Mouse (Mus musculus) fibroblast of lung, adult 2 months (primary cell): Measurements from ENCODE around the gene Itgb6.

ENCODE experiments used
- DNase-seq: peaks from one replicate; pipeline ENCODE4 v3.0.0-alpha.2; 2011; ENCODE audit warnings: low read depth

Gene Itgb6

DNA sequence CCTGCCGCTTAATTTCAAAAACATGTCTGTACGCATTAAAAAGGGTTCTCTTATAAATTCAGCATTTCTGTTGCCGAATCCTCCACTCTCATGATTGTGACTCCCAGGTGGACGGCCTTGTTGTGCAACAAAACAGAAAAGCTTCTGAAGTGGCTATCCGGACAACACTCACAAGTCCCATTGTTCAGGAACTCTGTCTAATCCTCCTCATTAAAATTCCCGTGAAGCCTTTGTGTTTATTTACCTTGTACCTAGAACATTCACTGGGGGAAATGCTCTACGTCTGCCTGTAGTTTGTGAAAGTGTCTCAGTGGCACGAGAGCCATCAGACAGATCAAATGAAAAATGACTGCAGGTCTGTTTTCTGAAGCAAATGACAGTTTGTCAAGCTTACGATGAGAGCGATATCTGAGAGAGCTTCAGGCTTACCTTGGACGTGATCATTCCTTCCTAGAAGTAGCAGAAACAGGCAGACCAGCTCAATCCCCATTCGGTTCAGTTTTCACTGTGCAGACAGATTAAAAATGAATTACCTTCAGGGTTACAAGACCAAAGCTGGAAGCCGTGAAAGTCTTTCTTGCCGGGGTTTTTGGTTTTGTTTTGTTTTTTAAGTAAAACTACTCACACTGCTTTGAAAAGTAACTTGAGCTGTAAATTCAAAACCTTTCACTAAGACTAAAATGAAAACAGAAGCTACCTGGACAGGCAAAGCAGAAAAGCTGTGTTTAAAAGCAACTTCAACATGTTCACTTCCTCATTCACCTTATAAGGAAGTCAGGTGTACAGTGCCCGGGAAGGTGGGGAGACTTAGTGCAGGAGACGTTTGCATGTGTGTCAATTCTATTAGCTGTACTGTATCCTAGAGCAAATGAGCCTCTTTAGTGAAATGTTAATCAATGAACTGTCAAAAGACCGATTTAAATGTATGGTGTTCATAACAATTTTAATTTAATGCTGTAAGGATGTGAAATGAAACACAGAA lies 49.2 kb downstream of the Itgb6 start:
- no peak for DNase-seq

GRCm38 (mm10) chr2:60671215-60671614 lies 51.2 kb downstream of the Itgb6 start:
- DNase-seq = no peak

DNA sequence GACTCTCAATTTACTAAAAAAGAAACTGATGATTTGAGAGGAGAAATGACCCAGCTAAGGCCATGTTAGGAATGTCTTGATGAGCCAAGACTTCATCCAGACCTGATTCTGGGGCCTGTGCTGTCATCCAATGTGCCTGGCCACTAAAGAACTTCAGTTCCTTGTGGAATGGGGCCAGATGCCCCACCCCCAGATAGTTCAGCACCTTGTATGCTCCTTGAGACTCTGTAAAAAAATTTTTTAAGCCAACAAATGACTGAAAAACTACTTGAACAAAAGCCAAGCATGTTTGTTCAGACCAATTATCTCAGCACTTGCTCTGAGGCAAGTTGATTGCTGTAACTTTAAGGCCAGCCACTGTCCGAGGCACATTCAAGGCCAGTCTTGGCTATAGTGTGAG lies 59.4 kb downstream of the Itgb6 start:
- no peak for DNase-seq

GRCm38 (mm10) chr2:60659993-60660392 lies 62.5 kb downstream of the Itgb6 start:
- DNase-seq = no peak

DNA sequence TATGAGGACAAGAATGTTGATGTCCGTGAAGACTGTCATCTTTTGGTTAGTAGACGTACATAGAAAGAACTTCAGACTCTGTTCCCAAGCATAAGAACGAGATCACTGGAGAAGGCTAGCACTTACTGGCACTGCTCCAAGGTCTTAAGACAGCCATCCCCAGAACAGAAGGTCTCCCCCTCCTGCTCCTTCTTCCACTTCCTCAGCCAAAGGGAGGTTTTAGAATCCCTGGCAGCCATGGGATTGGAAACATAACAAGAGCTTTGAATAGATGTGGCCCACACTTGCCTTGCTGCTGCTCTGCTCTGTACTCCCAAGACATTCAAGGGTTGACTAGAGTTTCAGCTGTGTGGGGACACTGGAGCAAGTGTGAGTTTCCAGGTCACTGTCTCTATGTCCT lies 63.5 kb downstream of the Itgb6 start:
- no peak for DNase-seq

DNA sequence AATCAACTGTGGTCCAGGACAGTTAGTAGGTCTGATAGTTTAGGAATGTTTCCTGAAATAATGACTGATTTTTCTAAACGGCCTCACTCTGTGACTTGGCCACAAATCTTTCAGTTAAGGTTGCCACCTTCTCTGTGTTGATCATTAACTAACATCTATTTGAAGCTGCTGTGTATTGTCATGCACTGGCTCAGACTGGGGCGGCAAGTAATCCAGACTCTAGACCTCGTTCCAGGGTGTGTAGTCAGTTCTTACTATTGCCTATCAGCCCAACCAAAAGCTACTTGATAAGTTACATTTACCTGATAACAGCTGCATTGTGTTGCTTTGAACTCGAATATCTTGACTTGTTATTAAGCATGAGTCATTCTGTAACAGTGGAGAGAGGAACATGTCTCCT lies 67.6 kb downstream of the Itgb6 start:
- DNase-seq = no peak

DNA sequence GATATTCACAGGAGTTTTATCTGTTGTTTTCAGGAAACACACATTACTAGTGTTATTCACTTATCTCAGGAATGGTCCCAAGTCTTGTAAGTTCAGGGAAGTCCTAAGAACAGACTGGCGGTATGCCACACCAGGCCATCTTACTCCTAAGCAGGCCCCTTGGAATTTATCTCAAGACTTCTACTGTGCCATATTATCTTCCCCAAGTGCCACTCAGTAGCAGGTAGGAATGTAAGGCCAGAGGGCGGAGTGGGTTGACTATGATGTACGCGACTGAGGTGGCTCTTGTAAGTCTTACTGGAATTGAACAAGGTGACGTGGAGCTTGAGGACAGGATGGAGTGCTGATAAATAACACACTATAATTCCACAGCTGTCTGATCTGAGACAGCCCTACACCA lies 72.3 kb downstream of the Itgb6 start:
- DNase-seq = no peak

- DNase-seq = no peak
These were observed 74.8 kb downstream of the Itgb6 start for GRCm38 (mm10) chr2:60647650-60648049.

DNA sequence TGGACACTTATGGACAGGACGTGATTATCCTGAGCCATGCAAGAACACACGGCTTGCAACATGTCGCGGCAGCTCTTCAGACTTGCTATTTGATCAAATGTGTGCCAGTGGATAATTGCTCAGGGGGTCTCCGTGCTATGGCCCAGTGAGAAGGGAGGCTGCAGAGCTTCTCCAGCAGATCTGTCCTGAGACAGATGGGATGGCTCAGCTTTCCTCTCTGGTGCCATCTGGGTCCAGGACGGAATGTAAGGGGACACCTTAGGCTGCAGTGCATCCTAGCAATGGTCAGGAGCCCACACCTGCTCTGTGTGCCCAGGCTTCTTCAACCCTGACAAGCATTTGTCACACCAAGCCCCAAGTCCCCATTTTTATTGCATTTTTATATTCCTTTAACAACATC lies 75.9 kb downstream of the Itgb6 start:
- DNase-seq = no peak

DNA sequence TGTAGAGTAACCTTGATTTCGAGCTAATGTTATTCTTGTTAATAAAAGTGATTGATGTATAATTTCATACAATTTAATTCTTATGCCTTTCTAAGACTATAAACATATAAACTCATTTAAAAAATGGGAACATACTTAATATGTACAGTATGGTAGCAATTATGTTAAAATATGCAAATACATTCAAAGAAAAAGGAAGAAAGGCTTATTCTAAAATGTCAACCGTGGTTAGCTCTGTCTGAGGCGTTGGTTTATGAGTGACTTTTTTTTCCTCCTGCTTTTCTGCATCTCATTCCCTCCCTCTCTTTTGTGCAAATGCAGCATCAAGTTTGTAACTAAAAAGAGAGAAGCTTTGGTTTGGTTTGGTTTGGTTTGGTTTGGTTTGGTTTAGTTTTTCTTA lies 79.0 kb downstream of the Itgb6 start:
- no peak for DNase-seq

DNA sequence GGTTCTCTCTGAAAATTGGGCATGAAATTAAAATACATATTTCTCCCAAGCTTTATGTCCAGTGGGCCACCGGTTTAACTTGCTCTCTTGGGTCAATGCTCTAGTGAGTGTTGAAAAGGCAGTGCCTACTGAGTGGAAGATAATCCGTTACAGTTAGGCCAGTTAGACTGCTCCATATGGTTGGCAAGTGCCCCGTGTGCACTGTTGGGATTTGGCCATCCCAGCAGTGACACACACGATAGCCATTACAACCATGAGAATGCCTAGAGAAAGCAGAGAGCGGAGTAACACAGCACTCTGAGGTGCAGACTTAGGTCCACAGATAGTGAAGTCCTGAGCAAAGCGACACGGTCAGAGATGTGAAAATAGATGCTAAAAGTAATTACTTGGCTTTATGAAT lies 79.8 kb downstream of the Itgb6 start:
- no peak for DNase-seq

GRCm38 (mm10) chr2:60640342-60640672 lies 82.1 kb downstream of the Itgb6 start:
- no peak for DNase-seq

- DNase-seq = no peak
These were observed 82.7 kb downstream of the Itgb6 start for GRCm38 (mm10) chr2:60639617-60640341.

- DNase-seq = no peak
These were observed 85.3 kb downstream of the Itgb6 start for GRCm38 (mm10) chr2:60636910-60637761.

DNA sequence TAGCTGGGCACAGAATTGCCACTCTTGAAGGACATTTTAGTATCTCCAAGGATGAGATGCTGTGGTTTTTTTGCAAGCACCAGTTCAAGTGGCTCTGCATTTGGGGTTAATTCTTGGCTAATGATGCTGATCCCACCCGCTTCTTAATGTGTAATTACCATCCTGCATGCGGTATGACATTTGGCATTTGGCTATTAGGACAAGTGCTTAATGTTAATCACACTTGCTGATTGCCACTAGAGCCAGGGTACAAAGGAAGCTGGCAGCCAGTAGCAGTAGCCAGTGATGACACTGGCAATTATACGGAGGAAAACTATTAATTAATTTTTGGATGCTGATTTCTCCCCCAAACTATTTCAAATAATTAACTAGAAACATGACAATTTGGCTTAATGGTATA lies 86.0 kb downstream of the Itgb6 start:
- DNase-seq = no peak

DNA sequence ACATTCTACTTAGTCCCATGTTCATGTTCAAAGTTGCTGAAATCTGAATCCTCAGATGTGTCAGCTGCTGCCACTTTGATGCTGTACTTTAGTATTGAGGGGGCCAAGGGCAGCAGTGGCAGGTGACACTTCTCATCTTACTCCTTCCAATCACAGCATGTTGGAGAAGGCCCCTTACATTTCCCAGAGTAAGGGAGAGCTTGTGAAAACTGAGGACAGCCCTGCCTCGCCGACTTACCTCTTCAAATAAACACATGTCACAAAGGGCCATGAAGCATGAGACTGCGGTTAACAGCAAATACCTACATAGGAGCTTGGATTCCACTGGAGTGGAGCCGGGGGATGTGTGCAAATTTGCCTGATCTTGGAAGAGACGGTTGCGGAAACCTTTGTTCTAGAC lies 86.4 kb downstream of the Itgb6 start:
- no peak for DNase-seq

- DNase-seq = peak; percentile 19
These were observed 89.7 kb downstream of the Itgb6 start for GRCm38 (mm10) chr2:60632791-60633190.

- DNase-seq = no peak
These were observed 92.1 kb downstream of the Itgb6 start for GRCm38 (mm10) chr2:60630304-60630703.

DNA sequence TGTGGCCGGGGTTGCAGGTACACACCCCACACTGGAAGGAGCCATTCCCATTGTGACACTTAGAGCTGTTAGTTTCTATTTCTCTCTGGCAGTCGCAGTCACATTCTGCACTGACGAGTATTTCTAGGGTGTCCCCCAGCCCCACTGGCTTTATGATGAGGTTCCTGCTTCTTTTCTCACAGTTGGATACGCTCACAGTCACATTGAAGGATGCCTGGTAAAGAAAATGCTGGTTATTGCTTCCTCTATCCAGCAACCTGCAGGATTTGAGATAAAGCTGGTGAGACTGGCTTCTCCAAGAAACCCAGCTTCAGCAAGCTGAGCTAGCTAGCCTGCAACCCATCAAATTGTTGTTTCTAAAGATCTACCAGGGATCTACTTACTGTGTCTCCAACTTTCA lies 94.5 kb downstream of the Itgb6 start:
- no peak for DNase-seq

GRCm38 (mm10) chr2:60627515-60627914 lies 94.9 kb downstream of the Itgb6 start:
- no peak for DNase-seq

DNA sequence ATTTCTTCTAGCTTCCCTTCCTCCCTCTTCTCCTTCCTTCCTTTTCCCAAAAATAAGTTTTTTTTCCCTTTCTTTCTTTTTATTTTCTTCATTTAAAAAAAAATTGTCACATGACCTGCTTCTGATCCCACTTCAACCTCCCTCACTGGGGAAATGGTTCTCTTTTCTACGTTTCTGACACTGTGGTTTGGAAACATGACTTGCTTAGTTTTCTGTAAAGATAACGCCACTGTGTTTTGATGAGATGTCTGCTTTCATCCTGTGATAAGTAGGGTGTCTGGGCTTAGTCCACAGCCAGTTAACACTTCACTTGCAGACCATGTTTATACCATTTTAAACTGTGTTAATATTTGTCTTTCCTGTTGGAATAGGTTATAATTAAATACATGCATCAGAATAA lies 96.7 kb downstream of the Itgb6 start:
- DNase-seq = no peak

- no peak for DNase-seq
These were observed 100.3 kb downstream of the Itgb6 start for GRCm38 (mm10) chr2:60622161-60622560.

DNA sequence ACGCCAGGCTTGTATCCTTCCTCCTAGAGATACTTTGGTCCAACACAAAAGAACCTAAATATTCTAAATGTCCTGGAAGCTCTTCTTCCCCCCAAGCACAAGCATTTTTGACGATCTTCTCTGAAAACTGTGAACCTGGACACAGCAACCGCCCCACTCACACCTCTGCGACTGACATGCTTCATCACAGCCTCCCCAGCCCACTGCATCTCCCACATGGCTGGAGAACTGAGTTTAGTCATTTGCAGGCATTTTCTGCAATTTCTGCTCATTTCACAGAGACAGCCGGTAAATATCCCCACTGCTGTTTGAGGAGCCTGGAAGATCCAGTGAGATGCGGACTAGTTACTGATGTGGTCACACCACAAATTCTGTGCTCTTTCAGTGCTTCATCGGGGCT lies 107.7 kb downstream of the Itgb6 start:
- DNase-seq = no peak
